Mouse (Mus musculus) olfactory bulb, adult 2 months (tissue): ENCODE results near the gene Pik3c2g.

ENCODE experiments used
- CTCF ChIP-seq: fragments of 200-500 bp; IDR thresholded peaks from 2 replicates; pipeline ENCODE4 v1.5.1; 2012; ENCODE audit warnings: low read depth, mild to moderate bottlenecking, low read length, moderate library complexity; ENCODE audit not compliant: insufficient read depth
- POLR2A ChIP-seq: fragments of 200-500 bp; IDR thresholded peaks from 2 replicates; pipeline ENCODE4 v1.6.1; 2012; ENCODE audit warnings: mild to moderate bottlenecking, low read depth, low read length, moderate library complexity; ENCODE audit not compliant: insufficient read depth

DNA sequence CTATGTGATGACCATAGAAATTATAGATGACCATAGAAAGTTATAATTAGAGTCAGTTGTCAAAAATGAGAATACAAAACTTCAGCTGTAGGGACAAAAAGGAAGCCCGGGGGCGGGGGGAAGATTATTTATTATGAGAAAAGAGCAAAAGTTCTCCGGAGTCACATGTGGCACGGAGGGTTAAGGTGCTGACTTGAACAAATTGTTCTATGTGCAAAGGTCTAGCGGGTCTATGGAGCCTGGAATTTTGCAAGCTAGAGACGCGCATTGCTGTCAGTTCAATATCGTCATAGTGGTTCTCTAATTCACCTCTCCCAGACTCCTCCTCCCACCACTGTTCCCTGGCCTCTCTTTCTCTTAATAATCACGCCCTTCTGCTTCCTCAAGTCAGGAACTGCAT, 2.8 kb downstream of the Pik3c2g start:
- TF ChIP-seq POLR2A (no peak), CTCF (no peak)
